In genomic region chr2:9525910-9526309, GRCm38 (mm10) we compare ENCODE assay signal across 22 mouse cellular contexts.
DNase-seq lines count a peak whose midpoint lies in the region; ATAC-seq and TF ChIP-seq lines count a peak whose summit lies in the region.
"Had no signal": no experiment of that assay in that cellular context is flagged by ENCODE, and none has a peak within 500 bp of the region (broad histone marks: within the 10 kb centered on the region; RNA-seq: fewer than 3 reads in every experiment).

No protein-coding gene starts in this region.

- 76% methylated on average over 3 of the region's 3 CpGs for WGBS in hindbrain, postnatal 0 days
- 81% methylated on average over 3 of the region's 3 CpGs for WGBS in hindbrain, embryonic 16.5 days

- H3K4me2 ChIP-seq in hindbrain, postnatal 0 days (ENCODE audit: low read depth, low read length), result no peak overlapping the region
- H3K4me2 ChIP-seq in hindbrain, embryonic 16.5 days (ENCODE audit: low read length), result no peak overlapping the region
- H3K4me2 ChIP-seq: heart, embryonic 12.5 days; heart, embryonic 15.5 days; hindbrain, embryonic 14.5 days; intestine, embryonic 15.5 days had no signal

- no peak for ATAC-seq in hindbrain, postnatal 0 days
- ATAC-seq in hindbrain, embryonic 16.5 days, result no peak
- ATAC-seq: forebrain, embryonic 14.5 days; intestine, embryonic 15.5 days; Patski had no signal

- no peaks in the 10 kb centered on the region for H3K9me3 ChIP-seq in hindbrain, postnatal 0 days (ENCODE audit: low read length)
- no peaks in the 10 kb centered on the region for H3K9me3 ChIP-seq in hindbrain, embryonic 16.5 days (ENCODE audit: control insufficient read depth, low read length)
- H3K9me3 ChIP-seq: forebrain, embryonic 10.5 days; heart, embryonic 12.5 days; heart, embryonic 15.5 days; intestine, embryonic 15.5 days had no signal

- no peak overlapping the region for H3K4me3 ChIP-seq in hindbrain, postnatal 0 days (ENCODE audit: low read length)
- H3K4me3 ChIP-seq in hindbrain, embryonic 16.5 days (ENCODE audit: low read length), result no peak overlapping the region
- H3K4me3 ChIP-seq: forebrain, embryonic 10.5 days; gastrocnemius, adult 2 months; heart, embryonic 12.5 days; heart, embryonic 15.5 days; intestine, embryonic 15.5 days had no signal

- H3K4me1 ChIP-seq in hindbrain, postnatal 0 days (ENCODE audit: insufficient read depth, low read length), result no peaks in the 10 kb centered on the region
- no peaks in the 10 kb centered on the region for H3K4me1 ChIP-seq in hindbrain, embryonic 16.5 days (ENCODE audit: control insufficient read depth, insufficient read depth, low read depth, low read length)
- H3K4me1 ChIP-seq: forebrain, embryonic 10.5 days; heart, embryonic 12.5 days; heart, embryonic 15.5 days; intestine, embryonic 15.5 days had no signal

- H3K9ac ChIP-seq in hindbrain, postnatal 0 days (replicated peaks; ENCODE audit: low read length), result no peak overlapping the region
- H3K9ac ChIP-seq in hindbrain, embryonic 16.5 days (ENCODE audit: low read depth, low read length), result no peak overlapping the region
- H3K9ac ChIP-seq: heart, embryonic 12.5 days; heart, embryonic 15.5 days; hindbrain, embryonic 14.5 days; intestine, embryonic 15.5 days had no signal

- intact Hi-C loops in heart, postnatal 36 days (cut with DNase I), result no loop called here

- no peaks in the 10 kb centered on the region for H3K36me3 ChIP-seq in hindbrain, postnatal 0 days (ENCODE audit: insufficient read depth, low read length)
- no peaks in the 10 kb centered on the region for H3K36me3 ChIP-seq in hindbrain, embryonic 16.5 days (ENCODE audit: control insufficient read depth, insufficient read depth, low read length)
- H3K36me3 ChIP-seq: forebrain, embryonic 10.5 days; heart, embryonic 12.5 days; heart, embryonic 15.5 days; intestine, embryonic 15.5 days had no signal

- no peak overlapping the region for H3K27ac ChIP-seq in hindbrain, postnatal 0 days
- H3K27ac ChIP-seq in hindbrain, embryonic 16.5 days (ENCODE audit: low read depth, low read length), result no peak overlapping the region
- H3K27ac ChIP-seq: forebrain, embryonic 10.5 days; gastrocnemius, adult 2 months; heart, embryonic 15.5 days; hindbrain, embryonic 14.5 days; intestine, embryonic 15.5 days had no signal

- no peak for TF ChIP-seq CTCF in hindbrain, postnatal 0 days (IDR thresholded peaks at IDR 0.05; ENCODE audit: low read depth)

- DNase-seq in cerebellum, postnatal 10 days, result peak; percentile 19 to 29
- no peak for DNase-seq in cerebellum, adult 9-11 months
- peak; percentile 8 for DNase-seq in hindbrain, postnatal 0 days (ENCODE audit: low spot score)
- peak; percentile 8 for DNase-seq in right cerebral cortex, postnatal 4 days
- no peak for DNase-seq in right cerebral cortex, adult 2 months (ENCODE audit: low spot score in 2 of 2)
- DNase-seq in heart, postnatal 36 days, result no peak
- DNase-seq: adrenal gland, postnatal 10 days; adrenal gland, postnatal 36 days; cerebellum, adult 11 months; gastrocnemius, adult 2 months; gastrocnemius, postnatal 14 days; heart, adult 18-20 months; heart, postnatal 10 days; heart, postnatal 4 days had no signal

- no peaks in the 10 kb centered on the region for H3K27me3 ChIP-seq in hindbrain, postnatal 0 days (ENCODE audit: insufficient read depth, low read length)
- H3K27me3 ChIP-seq in hindbrain, embryonic 16.5 days (replicated peaks; ENCODE audit: control insufficient read depth, insufficient read depth, low read length), result no peaks in the 10 kb centered on the region
- H3K27me3 ChIP-seq: heart, embryonic 12.5 days; heart, embryonic 15.5 days; intestine, embryonic 15.5 days; Patski had no signal

Comparison
In these comparisons a context has a peak if more than half of its experiments do, and no peak if none do; other contexts are left out.
1. DNase-seq: peak in cerebellum, postnatal 10 days (2 of 2), hindbrain, postnatal 0 days (single experiment) and right cerebral cortex, postnatal 4 days (single experiment); none in cerebellum, adult 9-11 months (single experiment), right cerebral cortex, adult 2 months (0 of 2) and heart, postnatal 36 days (0 of 2).